Mouse (Mus musculus) forebrain, embryonic 16.5 days (tissue): ENCODE data around the gene Etv2. TPM values are rescaled to one million over a fixed set of nuclear protein-coding genes. Genes with fewer than 3 reads are reported as not detected.

Experiments
- ATAC-seq: fragments of 200-750 bp; cut with Nextera tagmentation; 2 replicates; pipeline ENCODE4 v1.8.0; 2017; ENCODE audit warnings: mild to moderate bottlenecking, moderate library complexity
- H3K27ac ChIP-seq: fragments of 300-500 bp; sonication (generic); 2 replicates; pipeline ENCODE4 v1.5.1; 2014; ENCODE audit warnings: low read length, control low read depth
- H3K27me3 ChIP-seq: fragments of 300-500 bp; sonication (generic); replicated peaks from 2 replicates; pipeline ENCODE4 v1.6.1; 2014; ENCODE audit warnings: low read length; ENCODE audit not compliant: control insufficient read depth, insufficient read depth
- H3K36me3 ChIP-seq: fragments of 300-500 bp; sonication (generic); 2 replicates; pipeline ENCODE4 v1.6.1; 2014; ENCODE audit not compliant: control insufficient read depth, insufficient read depth
- H3K4me1 ChIP-seq: fragments of 300-500 bp; sonication (generic); replicated peaks from 2 replicates; pipeline ENCODE4 v1.6.1; 2014; ENCODE audit warnings: low read length; ENCODE audit not compliant: control insufficient read depth, insufficient read depth
- H3K4me2 ChIP-seq: fragments of 300-500 bp; sonication (generic); 2 replicates; pipeline ENCODE4 v1.6.1; 2014; ENCODE audit warnings: mild to moderate bottlenecking, low read length, control low read depth
- H3K4me3 ChIP-seq: fragments of 300-500 bp; sonication (generic); replicated peaks from 2 replicates; pipeline ENCODE4 v1.5.1; 2014; ENCODE audit warnings: mild to moderate bottlenecking, low read length, control low read depth
- H3K9ac ChIP-seq: fragments of 300-500 bp; sonication (generic); replicated peaks from 2 replicates; pipeline ENCODE4 v1.6.1; 2014; ENCODE audit warnings: low read depth, low read length, control low read depth
- H3K9me3 ChIP-seq: fragments of 300-500 bp; sonication (generic); 2 replicates; pipeline ENCODE4 v1.6.1; 2016; ENCODE audit warnings: low read length; ENCODE audit not compliant: control insufficient read depth
- WGBS: fragments of 180-500 bp; shearing (Covaris S2); extraction: QIAGEN DNeasy Blood & Tissue Kit; methylation state at CpG from one replicate; pipeline ENCODE4 v1.1.7; 2014; 5-methylcytosine and 5-hydroxymethylcytosine counted together
- microRNA-seq: library from miRNA; unstranded; fragments of <30 nt; microRNA quantifications from one replicate; pipeline ENCODE4, GENCODE M21; 2017
- polyA plus RNA-seq: library from polyadenylated mRNA; unstranded; fragments of >200 nt; fragmentation: Nextera tagmentation; extraction: Ambion mirVana; gene quantifications from 2 replicates; pipeline ENCODE4 v1.2.1, GENCODE M21; 2015

The Etv2 gene
- polyA plus RNA-seq, 1 experiment from 2014 or later, result not detected

DNA sequence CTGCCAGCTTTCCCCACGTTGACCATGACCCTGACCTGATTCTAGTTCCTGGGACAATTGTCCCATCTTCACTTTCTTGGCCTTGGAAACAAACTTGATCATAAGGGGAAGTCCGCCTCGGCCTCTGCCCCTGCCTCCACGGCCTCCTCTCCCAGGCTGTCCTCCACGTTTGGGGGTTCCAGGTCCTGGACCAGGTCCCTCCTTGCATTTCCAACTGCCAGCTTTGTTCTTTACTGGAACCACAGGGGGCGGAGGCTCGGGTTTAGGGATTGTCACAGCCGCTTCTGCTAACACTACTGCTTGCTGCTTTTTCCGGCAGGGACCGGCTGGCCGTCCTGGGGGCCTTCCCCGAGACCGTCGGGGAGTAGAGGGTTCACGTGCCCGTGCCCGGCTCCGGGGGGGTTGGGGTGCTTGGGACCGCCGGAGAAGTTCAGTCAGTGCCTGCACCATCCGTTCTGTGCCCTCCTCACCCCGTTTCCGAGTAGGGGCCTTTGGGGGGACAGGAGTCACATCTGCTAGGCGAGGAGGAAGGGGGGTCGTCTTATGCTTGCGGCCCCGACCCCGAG is 49.1 kb downstream of the Etv2 start:
- no peak for ATAC-seq
- H3K36me3 ChIP-seq, result peaks cover 34% of the 10 kb centered on the region
- no peak overlapping the region; the same call in 1 of the 2 replicates for H3K4me3 ChIP-seq
- H3K27me3 ChIP-seq, result no peaks in the 10 kb centered on the region
- H3K9ac ChIP-seq, result no peak overlapping the region
- WGBS, result 87% methylated on average over 28 of the region's 28 CpGs
- H3K9me3 ChIP-seq, result no peaks in the 10 kb centered on the region
- no peak overlapping the region; the same call in 1 of the 2 replicates for H3K4me2 ChIP-seq
- peaks cover 23% of the 10 kb centered on the region for H3K4me1 ChIP-seq
- H3K27ac ChIP-seq, result no peak overlapping the region

DNA sequence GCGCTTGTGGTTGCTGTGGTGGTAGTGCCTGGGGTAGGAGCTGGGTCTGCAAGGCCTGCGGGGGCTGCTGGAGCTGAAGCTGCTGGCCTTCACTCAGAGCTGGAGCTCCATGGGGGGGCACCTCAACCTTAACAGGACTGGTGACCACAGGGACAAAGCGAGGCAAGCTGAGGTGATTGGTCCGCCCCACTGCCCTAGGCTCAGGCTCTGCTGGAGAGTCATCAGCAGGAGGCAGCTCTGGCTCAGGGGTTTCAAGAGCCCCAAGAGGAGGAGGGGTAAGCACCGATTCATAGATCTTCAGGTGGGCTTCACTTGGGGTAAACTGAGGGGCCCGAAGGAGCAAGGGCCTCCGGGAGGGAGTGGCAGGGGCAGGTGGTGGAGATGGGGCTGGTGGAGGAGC is 50.5 kb downstream of the Etv2 start:
- Histone ChIP-seq H3K4me2 (no peak overlapping the region), H3K27me3 (no peaks in the 10 kb centered on the region), H3K9me3 (no peaks in the 10 kb centered on the region), H3K4me3 (no peak overlapping the region), H3K4me1 (peaks cover 23% of the 10 kb centered on the region), H3K36me3 (peaks cover 43% of the 10 kb centered on the region), H3K9ac (no peak overlapping the region), H3K27ac (no peak overlapping the region)
- 92% methylated on average over 7 of the region's 7 CpGs for WGBS
- ATAC-seq, result no peak

GRCm38 (mm10) chr7:30584339-30584738 is 51.3 kb downstream of the Etv2 start:
- Histone ChIP-seq H3K27ac (no peak overlapping the region), H3K9me3 (no peaks in the 10 kb centered on the region), H3K36me3 (peaks cover 51% of the 10 kb centered on the region), H3K4me2 (no peak overlapping the region), H3K9ac (no peak overlapping the region), H3K4me1 (peaks cover 17% of the 10 kb centered on the region), H3K4me3 (no peak overlapping the region), H3K27me3 (no peaks in the 10 kb centered on the region)
- ATAC-seq, result no peak
- WGBS, result 93% methylated on average over 10 of the region's 10 CpGs

Small RNA genes lying within 50 kb of the gene (microRNA-seq; reads per million reads assigned to microRNA genes)
- gene Mir3569, result not detected

Other genes with a start within 250 kb of the Etv2 start
- gene Tyrobp, start 222.1 kb downstream of the Etv2 start, polyA plus RNA-seq, result 14.0 and 19.1 TPM in 2 replicates
- not detected in 2 replicates for gene Hcst, start 216.0 kb downstream of the Etv2 start, polyA plus RNA-seq
- 2.3 and 3.4 TPM in 2 replicates for gene Nfkbid, start 214.1 kb downstream of the Etv2 start, polyA plus RNA-seq
- gene Aplp1, start 190.3 kb downstream of the Etv2 start, polyA plus RNA-seq, result 584 and 649 TPM in 2 replicates
- 0.22 and 0.43 TPM in 2 replicates for gene Kirrel2, start 178.2 kb downstream of the Etv2 start, polyA plus RNA-seq
- not detected in 2 replicates for gene Nphs1, start 177.5 kb downstream of the Etv2 start, polyA plus RNA-seq
- not detected in 2 replicates for gene Prodh2, start 142.2 kb downstream of the Etv2 start, polyA plus RNA-seq
- gene Arhgap33, start 100.8 kb downstream of the Etv2 start, polyA plus RNA-seq, result 122 and 148 TPM in 2 replicates
- gene Hspb6, start 83.7 kb downstream of the Etv2 start, polyA plus RNA-seq, result 9.3 and 11.1 TPM in 2 replicates
- gene Proser3, start 83.6 kb downstream of the Etv2 start, polyA plus RNA-seq, result 8.8 and 13.5 TPM in 2 replicates
- 52.9 and 55.1 TPM in 2 replicates for gene Lin37, start 76.0 kb downstream of the Etv2 start, polyA plus RNA-seq
- 107 and 111 TPM in 2 replicates for gene U2af1l4, start 72.6 kb downstream of the Etv2 start, polyA plus RNA-seq
- 23.5 and 28.5 TPM in 2 replicates for gene Gm49396, start 72.5 kb downstream of the Etv2 start, polyA plus RNA-seq
- gene Psenen, start 72.2 kb downstream of the Etv2 start, polyA plus RNA-seq, result 117 and 121 TPM in 2 replicates
- 5.8 and 6.3 TPM in 2 replicates for gene Igflr1, start 70.4 kb downstream of the Etv2 start, polyA plus RNA-seq
- 8.7 and 15.6 TPM in 2 replicates for gene Kmt2b, start 47.1 kb downstream of the Etv2 start, polyA plus RNA-seq
- gene Zbtb32, start 36.9 kb downstream of the Etv2 start, polyA plus RNA-seq, result 0.22 and 0.23 TPM in 2 replicates
- gene Upk1a, start 23.0 kb downstream of the Etv2 start, polyA plus RNA-seq, result 0.34 and 0.40 TPM in 2 replicates
- 860 and 869 TPM in 2 replicates for gene Cox6b1, start 9.7 kb downstream of the Etv2 start, polyA plus RNA-seq
- gene Rbm42, start 14.5 kb upstream of the Etv2 start, polyA plus RNA-seq, result 153 and 155 TPM in 2 replicates
- 34.0 and 34.5 TPM in 2 replicates for gene Haus5, start 29.1 kb upstream of the Etv2 start, polyA plus RNA-seq
- not detected in 2 replicates for gene Pmis2, start 35.8 kb upstream of the Etv2 start, polyA plus RNA-seq
- not detected in 2 replicates for gene 2200002J24Rik, start 63.1 kb upstream of the Etv2 start, polyA plus RNA-seq
- gene Atp4a, start 76.4 kb upstream of the Etv2 start, polyA plus RNA-seq, result 1.3 and 2.4 TPM in 2 replicates
- 202 and 214 TPM in 2 replicates for gene Tmem147, start 93.7 kb upstream of the Etv2 start, polyA plus RNA-seq
- gene Gapdhs, start 107.8 kb upstream of the Etv2 start, polyA plus RNA-seq, result 0.68 and 1.1 TPM in 2 replicates
- 2.2 and 2.3 TPM in 2 replicates for gene Sbsn, start 115.6 kb upstream of the Etv2 start, polyA plus RNA-seq
- gene Dmkn, start 127.9 kb upstream of the Etv2 start, polyA plus RNA-seq, result 1.1 and 2.2 TPM in 2 replicates
- gene Krtdap, start 152.0 kb upstream of the Etv2 start, polyA plus RNA-seq, result 3.9 TPM in 1 of 2 replicates, not detected in the other
- gene Ffar2, start 187.9 kb upstream of the Etv2 start, polyA plus RNA-seq, result 0.14 TPM in 1 of 2 replicates, not detected in the other
- gene Ffar3, start 220.3 kb upstream of the Etv2 start, polyA plus RNA-seq, result not detected in 2 replicates
- gene Ffar1, start 225.7 kb upstream of the Etv2 start, polyA plus RNA-seq, result not detected in 2 replicates
- gene Cd22, start 244.5 kb upstream of the Etv2 start, polyA plus RNA-seq, result 0.25 TPM in 1 of 2 replicates, not detected in the other